Mouse (Mus musculus) testis, postnatal 10 days (tissue): ENCODE measurements around the gene Clcn3.
"Not testable (repeated sequence)": the region's sequence is repeated elsewhere in the genome, so short reads cannot be mapped to it uniquely, and the experiment has no call there.

Experiments
- DNase-seq: peaks from one replicate; pipeline ENCODE4 v3.0.0; 2021; ENCODE audit warnings: low spot score

Gene Clcn3

GRCm38 (mm10) chr8:60982701-60983687 is at the start of gene Clcn3:
Gene Clcn3 (minus strand): TSS chr8:60983300.
- DNase-seq = peak; percentile 99

- DNase-seq = no peak
Observed at GRCm38 (mm10) chr8:60996468-60996867, 13.4 kb upstream of the Clcn3 start.

GRCm38 (mm10) chr8:60993639-60993986 is 10.5 kb upstream of the Clcn3 start:
- no peak for DNase-seq

GRCm38 (mm10) chr8:60992910-60993638 is 10.0 kb upstream of the Clcn3 start, which contains the start of gene Nek1:
Gene Nek1 (plus strand): TSS chr8:60993195.
- peak; percentile 100 for DNase-seq

GRCm38 (mm10) chr8:60992561-60992909 is 9.4 kb upstream of the Clcn3 start:
- DNase-seq = peak; percentile 90

- not testable (repeated sequence) for DNase-seq
Observed at GRCm38 (mm10) chr8:60984260-60985010, 1.3 kb upstream of the Clcn3 start.

GRCm38 (mm10) chr8:60983688-60984079 is 584 bp upstream of the Clcn3 start:
- peak; percentile 66 for DNase-seq

GRCm38 (mm10) chr8:60981388-60981787 is 1.7 kb downstream of the Clcn3 start:
- DNase-seq = no peak

GRCm38 (mm10) chr8:60978496-60978895 is 4.6 kb downstream of the Clcn3 start:
- DNase-seq = no peak

GRCm38 (mm10) chr8:60976818-60977217 is 6.3 kb downstream of the Clcn3 start:
- DNase-seq = no peak

- DNase-seq = no peak
Observed at GRCm38 (mm10) chr8:60974837-60975236, 8.3 kb downstream of the Clcn3 start.

- DNase-seq = no peak
Observed at GRCm38 (mm10) chr8:60973448-60973847, 9.7 kb downstream of the Clcn3 start.

GRCm38 (mm10) chr8:60971808-60972207 is 11.3 kb downstream of the Clcn3 start:
- peak; percentile 52 for DNase-seq

- DNase-seq = no peak
Observed at GRCm38 (mm10) chr8:60969091-60969490, 14.0 kb downstream of the Clcn3 start.

GRCm38 (mm10) chr8:60965741-60966140 is 17.4 kb downstream of the Clcn3 start:
- DNase-seq = no peak

- DNase-seq = no peak
Observed at GRCm38 (mm10) chr8:60965306-60965705, 17.8 kb downstream of the Clcn3 start.

GRCm38 (mm10) chr8:60964518-60964917 is 18.6 kb downstream of the Clcn3 start:
- DNase-seq = no peak

GRCm38 (mm10) chr8:60963931-60964330 is 19.2 kb downstream of the Clcn3 start:
- DNase-seq = no peak

- DNase-seq = no peak
Observed at GRCm38 (mm10) chr8:60962763-60963162, 20.3 kb downstream of the Clcn3 start.

- no peak for DNase-seq
Observed at GRCm38 (mm10) chr8:60956847-60957246, 26.3 kb downstream of the Clcn3 start.

GRCm38 (mm10) chr8:60954281-60955014 is 28.7 kb downstream of the Clcn3 start:
- peak; percentile 64 for DNase-seq

GRCm38 (mm10) chr8:60952803-60953202 is 30.3 kb downstream of the Clcn3 start:
- DNase-seq = no peak
